Mouse (Mus musculus) thymus, postnatal 4 days (tissue): ENCODE data around the gene Rps19.
"Not testable (repeated sequence)": the region's sequence is repeated elsewhere in the genome, so short reads cannot be mapped to it uniquely, and the experiment has no call there.

Source experiments
- DNase-seq: peaks from one replicate; pipeline ENCODE4 v3.0.0; 2021

Rps19 gene

DNA sequence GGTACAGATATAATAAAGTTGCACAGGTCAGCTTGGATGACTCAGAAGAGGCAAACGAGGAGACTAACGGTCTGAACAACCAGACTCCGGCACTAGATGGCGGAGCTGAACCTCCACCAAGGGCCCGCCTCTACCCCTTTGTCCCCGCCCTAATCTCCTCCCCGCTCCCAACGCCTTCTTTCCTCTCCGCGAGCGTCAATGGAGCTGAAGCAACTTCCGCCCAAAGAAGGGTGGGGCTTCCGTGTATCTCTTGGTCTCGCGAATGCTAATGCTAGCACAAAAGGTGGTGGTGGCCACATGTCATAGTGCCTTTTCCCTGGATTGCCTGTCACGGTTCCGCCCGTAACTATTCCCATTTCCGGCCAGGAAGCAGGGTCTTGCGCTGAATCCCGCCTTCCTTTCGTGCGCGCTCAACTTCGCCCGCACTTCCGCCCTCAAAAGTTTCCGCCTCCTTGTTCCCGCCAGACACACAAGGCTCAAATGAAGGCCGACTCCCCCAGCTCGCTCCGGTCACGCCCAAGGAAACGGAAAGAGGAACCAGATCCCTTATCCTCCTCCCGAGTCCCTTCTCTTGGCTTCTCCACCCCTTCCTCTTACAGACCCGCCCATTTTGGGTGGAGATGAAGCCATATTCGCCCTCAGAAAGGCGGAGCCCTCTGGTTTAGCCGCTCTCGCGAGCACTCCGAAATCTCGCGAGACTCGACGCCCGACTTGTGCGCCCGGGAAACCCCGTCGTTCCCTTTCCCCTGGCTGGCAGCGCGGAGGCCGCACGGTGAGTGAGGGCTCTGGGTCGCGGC lies at the start of gene Rps19:
TSS of gene Rps19 (plus strand) at position 476 of the 797 bp plus-strand sequence.
- DNase-seq: peak; percentile 97

- DNase-seq: peak; percentile 18
These were observed 45.3 kb upstream of the Rps19 start for GRCm38 (mm10) chr7:24838732-24839409.

- peak; percentile 30 for DNase-seq
These were observed 44.8 kb upstream of the Rps19 start for GRCm38 (mm10) chr7:24839410-24839808.

GRCm38 (mm10) chr7:24840331-24840730 lies 43.8 kb upstream of the Rps19 start:
- no peak for DNase-seq

DNA sequence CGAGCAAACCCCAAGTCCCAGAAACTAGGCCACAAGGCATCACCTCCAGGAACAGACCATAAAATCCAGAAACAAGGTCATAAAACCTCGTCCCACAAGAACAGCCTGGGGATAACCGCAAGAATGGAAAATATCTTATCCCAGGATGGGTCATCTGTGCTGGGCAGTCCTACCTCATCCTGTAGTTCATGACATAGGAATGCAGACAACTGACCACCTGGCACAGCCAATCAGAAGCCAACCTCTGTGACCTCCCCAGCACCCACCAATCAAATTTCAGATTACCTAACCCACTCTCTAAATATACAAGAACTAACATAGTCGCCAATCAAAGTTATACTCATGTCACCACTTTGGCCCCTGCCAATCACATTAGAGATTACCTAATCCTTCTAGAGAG lies 43.2 kb upstream of the Rps19 start:
- DNase-seq: no peak

GRCm38 (mm10) chr7:24844144-24844543 lies 40.0 kb upstream of the Rps19 start:
- DNase-seq: no peak

DNA sequence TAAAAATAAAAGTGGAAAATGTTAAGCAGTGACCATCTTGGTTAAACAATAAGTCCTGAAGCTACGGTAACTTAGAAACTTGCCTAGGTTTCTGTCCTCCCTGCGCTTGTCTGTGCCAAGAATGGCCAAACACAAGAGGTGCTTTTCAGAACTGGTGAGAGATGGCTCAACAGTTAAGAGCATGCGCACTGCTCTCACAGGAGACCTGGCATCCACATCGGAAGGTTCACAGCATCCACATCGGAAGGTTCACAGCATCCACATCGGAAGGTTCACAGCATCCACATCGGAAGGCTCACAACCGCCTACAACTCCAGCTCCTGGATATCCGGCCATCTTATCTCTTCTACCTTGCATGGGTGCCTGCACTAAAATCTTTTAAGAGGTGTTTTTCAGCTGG lies 39.0 kb upstream of the Rps19 start:
- DNase-seq: no peak

DNA sequence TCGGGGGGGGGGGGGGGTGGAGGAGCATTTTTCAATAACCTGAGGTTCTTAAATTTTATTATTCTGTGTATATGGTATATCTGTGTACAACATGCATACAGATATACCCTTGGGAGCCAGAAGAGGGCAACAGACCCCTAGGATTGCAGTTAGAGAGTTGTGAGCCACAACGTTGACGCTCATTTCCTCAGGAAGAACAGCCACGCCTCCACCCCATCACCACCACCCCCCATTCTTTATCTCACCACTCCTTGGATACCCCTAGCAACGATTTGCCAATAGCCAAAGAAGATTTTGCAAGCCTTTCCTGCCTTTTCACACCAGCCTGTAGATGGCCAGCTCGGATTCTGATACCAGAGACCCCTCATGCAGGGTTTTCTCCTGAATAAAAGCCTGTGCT lies 38.5 kb upstream of the Rps19 start:
- peak; percentile 15 for DNase-seq

DNA sequence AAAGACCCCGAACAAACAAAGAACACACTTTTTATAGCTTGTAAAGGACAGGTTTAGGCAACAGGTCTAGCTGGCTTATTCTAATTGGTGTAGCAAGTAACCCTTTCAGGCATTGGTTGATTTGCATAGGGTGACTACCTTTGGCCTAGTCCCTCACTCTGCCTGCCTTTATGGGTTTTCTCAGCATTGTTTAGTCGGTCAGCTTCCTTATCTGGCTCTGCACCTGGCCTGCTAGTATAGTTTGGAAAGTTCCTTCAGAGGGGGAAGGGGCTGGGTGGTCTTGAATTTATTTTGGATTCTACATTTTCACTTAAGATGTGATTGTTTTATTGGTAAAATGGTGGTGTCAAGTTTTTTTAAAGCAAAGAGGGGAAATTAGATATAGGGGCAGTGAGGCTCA lies 37.6 kb upstream of the Rps19 start:
- DNase-seq: not testable (repeated sequence)

GRCm38 (mm10) chr7:24850162-24850561 lies 34.0 kb upstream of the Rps19 start:
- peak; percentile 13 for DNase-seq

DNA sequence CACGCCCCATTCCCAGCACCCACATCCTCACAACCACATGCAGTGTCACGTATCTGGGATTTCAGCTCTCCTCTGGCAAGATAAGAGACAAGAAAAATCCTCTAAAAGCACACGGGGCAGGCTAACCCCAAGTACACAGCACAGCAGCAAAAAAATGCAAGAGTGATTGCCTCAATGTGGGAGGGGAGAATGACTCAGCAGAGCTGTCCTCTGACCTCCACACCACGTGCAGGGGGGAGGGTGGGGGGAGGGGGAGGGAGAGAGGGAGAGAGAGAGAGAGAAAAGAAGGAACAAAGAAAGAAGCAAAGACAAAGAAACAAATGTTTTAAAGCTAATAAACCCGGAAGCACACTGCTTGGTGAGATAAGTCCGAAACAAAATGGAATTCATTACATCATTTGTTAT lies 33.3 kb upstream of the Rps19 start:
- DNase-seq: no peak

DNA sequence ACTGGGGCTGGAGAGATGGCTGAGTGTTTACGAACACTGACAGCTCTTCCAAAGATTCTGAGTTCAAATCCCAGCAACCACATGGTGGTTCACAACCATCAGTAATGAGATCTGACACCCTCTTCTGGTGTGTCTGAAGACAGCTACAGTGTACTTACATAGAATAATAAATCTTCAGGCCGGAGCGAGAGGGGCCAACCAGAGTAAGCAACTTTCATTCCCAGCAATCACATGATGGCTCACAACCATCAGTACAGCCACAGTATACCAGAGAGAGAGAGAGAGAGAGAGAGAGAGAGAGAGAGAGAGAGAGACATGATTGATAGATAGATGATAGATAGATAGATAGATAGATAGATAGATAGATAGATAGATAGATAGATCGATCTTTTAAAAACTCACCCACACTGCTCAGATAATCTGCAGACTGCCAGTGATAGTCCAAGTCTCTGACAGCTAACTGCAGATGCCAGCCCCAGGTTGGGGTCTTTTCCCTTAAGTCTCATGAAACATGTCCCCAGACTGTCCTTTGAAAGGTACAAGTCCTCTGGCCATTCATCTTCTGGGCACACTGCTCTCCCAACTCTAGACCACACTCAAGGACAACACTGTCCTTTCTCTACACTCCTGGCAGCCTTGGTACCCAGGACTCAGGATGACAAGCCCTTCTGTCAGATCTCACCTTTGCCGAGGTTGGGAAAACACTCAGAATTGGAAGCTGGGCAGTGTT lies 32.4 kb upstream of the Rps19 start:
- no peak for DNase-seq

DNA sequence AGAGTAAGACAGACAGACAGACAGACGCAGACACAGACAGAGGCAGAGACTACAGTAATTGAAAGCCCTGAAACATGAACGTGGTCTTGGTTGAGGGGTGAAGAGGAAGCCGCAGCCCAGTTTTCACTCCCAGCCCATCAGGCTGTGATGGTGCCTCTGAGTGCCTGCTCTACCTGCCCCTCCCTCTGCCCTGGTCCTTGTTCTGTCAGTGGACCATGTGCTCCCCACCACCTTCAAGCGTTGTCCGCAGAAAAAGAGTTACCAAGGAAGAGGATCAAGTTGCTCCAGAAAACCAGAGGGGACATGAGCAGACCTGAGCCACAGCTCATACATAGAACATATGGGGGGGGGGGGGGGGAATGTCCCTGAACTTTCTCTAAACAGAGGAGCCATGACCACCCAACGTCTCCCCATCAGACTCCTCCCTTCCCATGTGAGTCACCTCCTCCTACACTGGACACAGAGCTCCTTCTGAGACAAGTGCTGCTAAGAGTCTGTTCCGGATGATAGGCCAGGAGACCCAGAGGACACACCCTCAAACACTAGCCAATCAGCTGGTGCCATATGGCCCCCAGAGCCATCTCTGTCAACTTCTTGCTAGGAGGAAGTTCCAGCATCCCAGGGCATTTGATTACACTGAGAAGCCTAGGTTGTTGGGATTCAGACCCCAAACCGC lies 31.5 kb upstream of the Rps19 start:
- DNase-seq: no peak

- no peak for DNase-seq
These were observed 31.0 kb upstream of the Rps19 start for GRCm38 (mm10) chr7:24853233-24853563.

GRCm38 (mm10) chr7:24853695-24854094 lies 30.5 kb upstream of the Rps19 start:
- DNase-seq: no peak

- no peak for DNase-seq
These were observed 27.6 kb upstream of the Rps19 start for GRCm38 (mm10) chr7:24856460-24857120.

DNA sequence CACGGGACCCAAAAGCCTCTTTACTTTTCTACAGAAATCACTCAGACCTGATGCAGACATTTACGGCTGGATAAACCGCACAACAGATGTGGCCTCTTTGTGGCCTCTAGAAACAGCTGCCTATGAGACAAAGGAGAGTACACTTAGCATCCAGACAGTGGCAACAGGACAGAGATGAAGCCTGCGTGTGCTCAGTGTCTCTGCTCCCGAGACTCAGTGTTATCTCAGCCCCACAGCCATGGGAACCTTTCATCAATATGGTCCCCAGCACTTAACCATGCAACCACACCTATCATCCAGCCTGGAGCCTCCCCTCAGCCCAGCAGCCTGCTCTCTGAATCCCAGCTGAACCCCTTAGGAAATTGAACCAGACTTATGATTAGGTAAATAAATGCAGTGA lies 24.9 kb upstream of the Rps19 start:
- no peak for DNase-seq

- DNase-seq: no peak
These were observed 22.3 kb upstream of the Rps19 start, which contains the start of gene Gm9844 for GRCm38 (mm10) chr7:24861913-24862312. Gm9844 (plus strand) TSS chr7:24862213.

GRCm38 (mm10) chr7:24862853-24863252 lies 21.3 kb upstream of the Rps19 start:
- DNase-seq: no peak

- no peak for DNase-seq
These were observed 20.0 kb upstream of the Rps19 start for GRCm38 (mm10) chr7:24864156-24864555.

DNA sequence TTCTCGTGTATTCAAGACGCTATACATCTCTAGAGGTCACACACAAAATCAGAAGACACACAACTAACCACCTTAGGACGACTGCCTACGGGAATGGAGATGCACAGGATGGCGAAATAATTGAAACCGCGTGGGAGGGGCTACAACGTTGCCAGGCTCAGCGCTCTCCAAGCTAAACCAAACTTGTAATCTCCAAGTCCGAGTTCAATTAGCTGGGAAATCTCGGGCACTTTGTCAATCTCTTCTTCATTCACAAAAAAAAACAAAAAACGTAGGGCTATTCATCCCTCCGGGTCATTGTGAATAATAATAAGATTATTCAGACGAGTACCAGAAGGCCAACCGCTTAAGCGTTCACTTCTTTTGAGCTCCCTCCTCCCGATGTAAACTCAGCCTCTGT lies 15.1 kb upstream of the Rps19 start:
- no peak for DNase-seq

DNA sequence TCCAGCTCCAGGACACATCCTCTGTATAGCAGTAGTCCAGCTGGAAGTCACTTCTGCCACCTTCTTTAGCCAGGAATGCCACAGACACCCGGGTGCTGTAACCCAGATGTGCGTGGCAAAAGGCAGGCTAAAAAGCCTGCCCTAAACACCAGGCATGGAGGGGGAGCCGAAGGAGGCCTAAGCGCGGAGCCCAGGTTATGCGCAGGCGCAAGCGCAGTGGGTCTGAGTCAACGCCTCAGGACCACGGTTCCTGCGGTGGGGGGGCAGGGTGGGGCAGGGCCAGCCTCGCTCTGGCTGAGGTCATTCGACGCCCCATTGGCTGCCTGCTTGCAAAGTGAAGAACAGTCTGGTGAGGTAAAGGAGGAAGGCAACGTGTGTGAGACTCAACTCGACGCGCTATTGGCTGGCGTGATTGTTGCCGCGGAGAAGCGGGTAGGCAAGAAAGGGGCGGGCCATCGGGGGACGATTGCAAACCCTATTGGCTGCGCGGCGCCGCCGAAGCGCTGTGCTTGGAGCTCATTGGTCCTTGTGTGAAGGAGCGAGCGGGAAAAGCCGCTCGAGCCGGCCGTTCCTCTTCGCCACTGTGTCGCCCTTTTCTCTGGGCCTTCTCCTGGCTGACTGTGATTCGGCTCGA lies 14.5 kb upstream of the Rps19 start, which contains the start of the genes Lypd4 and Dmrtc2:
TSS of gene Lypd4 (minus strand) at position 410 of the 634 bp plus-strand sequence.
TSS of gene Dmrtc2 (plus strand) at position 526 of the 634 bp plus-strand sequence.
- no peak for DNase-seq
